Mouse (Mus musculus) cerebellum, adult 2 months (tissue): Measurements from ENCODE around the gene Wdr25.

Experiments used
- CTCF ChIP-seq: fragments of 200-500 bp; IDR thresholded peaks from 2 replicates; pipeline ENCODE4 v1.5.1; 2011; ENCODE audit warnings: low read depth, mild to moderate bottlenecking, control low read depth, low read length, moderate library complexity, borderline replicate concordance; ENCODE audit not compliant: insufficient read depth
- POLR2A ChIP-seq: fragments of 200-500 bp; IDR thresholded peaks from 2 replicates; pipeline ENCODE4 v1.6.1; 2011; ENCODE audit warnings: low read length, control low read depth, borderline replicate concordance; ENCODE audit not compliant: insufficient read depth

- no peak for TF ChIP-seq POLR2A
- no peak for TF ChIP-seq CTCF
Measured at GRCm38 (mm10) chr12:108857109-108857508, 36.3 kb upstream of the Wdr25 start.
